Mouse (Mus musculus) gastrocnemius, adult 18-20 months (tissue): ENCODE measurements at regions not wholly inside any gene's neighbourhood (a gene's known extent, or its start where the extent isn't known, plus 50 kb on each side); places are given as distances from the start of the nearest gene placed in this dataset.
"Not testable (repeated sequence)": the region's sequence is repeated elsewhere in the genome, so short reads cannot be mapped to it uniquely, and the experiment has no call there.

ENCODE experiments used
- DNase-seq: peaks from one replicate; pipeline ENCODE4 v3.0.0; 2021; ENCODE audit warnings: low spot score

GRCm38 (mm10) chr9:17987606-17988005 lies 304.3 kb upstream of the Chordc1 start:
- peak; percentile 7 for DNase-seq

GRCm38 (mm10) chr9:18002557-18002956 lies 289.4 kb upstream of the Chordc1 start:
- DNase-seq: no peak

GRCm38 (mm10) chr9:18041346-18041745 lies 250.6 kb upstream of the Chordc1 start:
- no peak for DNase-seq

GRCm38 (mm10) chr9:18042636-18043035 lies 249.3 kb upstream of the Chordc1 start:
- DNase-seq: not testable (repeated sequence)

GRCm38 (mm10) chr9:18076942-18077341 lies 215.0 kb upstream of the Chordc1 start:
- DNase-seq: no peak

- not testable (repeated sequence) for DNase-seq
Measured at GRCm38 (mm10) chr9:18078446-18078845, 213.5 kb upstream of the Chordc1 start.

- DNase-seq: not testable (repeated sequence)
Measured at GRCm38 (mm10) chr9:18079120-18079519, 212.8 kb upstream of the Chordc1 start.
